Mouse (Mus musculus): ENCODE data around the gene Chchd6.

- TF ChIP-seq CTCF (IDR thresholded peaks at IDR 0.05; ENCODE audit: low read depth, low read length) (no peak), POLR2AphosphoS5 (IDR thresholded peaks at IDR 0.05; ENCODE audit: insufficient replicate concordance, low read depth, low read length) (no peak), GATA1 (IDR thresholded peaks at IDR 0.05; ENCODE audit: borderline replicate concordance, low read length) (no peak), TAL1 (conservative IDR thresholded peaks at IDR 0.05; ENCODE audit: low read depth, low read length) (no peak), GATA2 (IDR thresholded peaks at IDR 0.05; ENCODE audit: borderline replicate concordance, low read depth, low read length) (no peak)
Measured at GRCm38 (mm10) chr6:89355661-89356060, 239.8 kb downstream of the Chchd6 start.

All from G1E (cell line).